Mouse (Mus musculus) kidney, embryonic 14.5 days (tissue): ENCODE results near the gene Cgnl1. TPM values are rescaled to one million over a fixed set of nuclear protein-coding genes. Genes with fewer than 3 reads are reported as not detected.
A peak's percentile ranks its signal among the peaks of the same experiment; 100 is the strongest.

Source experiments
- ATAC-seq: fragments of 200-750 bp; cut with Nextera tagmentation; 2 replicates; pipeline ENCODE4 v1.8.0; 2017; ENCODE audit warnings: moderate number of reproducible peaks, mild to moderate bottlenecking, moderate TSS enrichment, moderate library complexity; ENCODE audit not compliant: low FRiP score, low TSS enrichment
- H3K27ac ChIP-seq: fragments of 300-500 bp; sonication (generic); 2 replicates; pipeline ENCODE4 v1.5.1; 2014; ENCODE audit warnings: low read depth, mild to moderate bottlenecking, low read length, moderate library complexity, mixed read lengths
- H3K27me3 ChIP-seq: fragments of 300-500 bp; sonication (generic); 2 replicates; pipeline ENCODE4 v1.6.1; 2014; ENCODE audit warnings: mild to moderate bottlenecking, low read length; ENCODE audit not compliant: control insufficient read depth, insufficient read depth
- H3K36me3 ChIP-seq: fragments of 300-500 bp; sonication (generic); 2 replicates; pipeline ENCODE4 v1.6.1; 2014; ENCODE audit warnings: low read length, mixed read lengths; ENCODE audit not compliant: control insufficient read depth, insufficient read depth
- H3K4me1 ChIP-seq: fragments of 300-500 bp; sonication (generic); 2 replicates; pipeline ENCODE4 v1.6.1; 2014; ENCODE audit warnings: low read length, mixed read lengths; ENCODE audit not compliant: control insufficient read depth, insufficient read depth
- H3K4me2 ChIP-seq: fragments of 300-500 bp; sonication (generic); replicated peaks from 2 replicates; pipeline ENCODE4 v1.6.1; 2014; ENCODE audit warnings: low read depth, mild to moderate bottlenecking, low read length
- H3K4me3 ChIP-seq: fragments of 300-500 bp; sonication (generic); 2 replicates; pipeline ENCODE4 v1.5.1; 2014; ENCODE audit warnings: mild to moderate bottlenecking, low read length
- H3K9ac ChIP-seq: fragments of 300-500 bp; sonication (generic); 2 replicates; pipeline ENCODE4 v1.6.1; 2014; ENCODE audit warnings: low read depth, mild to moderate bottlenecking, low read length, moderate library complexity
- H3K9me3 ChIP-seq: fragments of 300-500 bp; sonication (generic); 2 replicates; pipeline ENCODE4 v1.6.1; 2016; ENCODE audit warnings: low read length; ENCODE audit not compliant: control insufficient read depth
- WGBS: fragments of 180-500 bp; shearing (Covaris S2); extraction: QIAGEN DNeasy Blood & Tissue Kit; methylation state at CpG from one replicate; pipeline ENCODE4 v1.1.7; 2014; 5-methylcytosine and 5-hydroxymethylcytosine counted together
- polyA plus RNA-seq: library from polyadenylated mRNA; unstranded; fragments of >200 nt; fragmentation: Nextera tagmentation; extraction: Ambion mirVana; gene quantifications from 2 replicates; pipeline ENCODE4 v1.2.1, GENCODE M21; 2014

Cgnl1 gene
- polyA plus RNA-seq, 1 experiment from 2014 or later, result 24.2 TPM

DNA sequence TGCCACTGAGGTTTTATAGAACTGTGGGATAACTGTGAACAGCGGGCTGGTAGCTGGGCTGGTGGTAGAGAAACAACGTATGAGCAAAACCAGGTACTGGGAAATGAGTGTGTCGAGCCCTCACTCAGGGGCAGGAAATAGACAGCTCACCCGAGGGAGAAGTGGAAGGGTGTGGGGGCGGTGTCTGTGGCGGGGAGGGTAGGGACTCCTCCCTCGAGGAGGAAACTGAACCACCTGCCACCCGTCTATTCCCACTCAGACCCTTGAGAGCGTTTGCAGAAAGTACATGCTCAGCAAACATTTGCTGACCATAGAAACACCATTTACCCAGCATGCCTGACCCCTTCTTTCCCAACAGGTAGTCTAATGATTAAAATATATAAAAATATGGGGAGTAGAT is 2.2 kb upstream of the Cgnl1 start:
- Histone ChIP-seq H3K4me3 (no peak overlapping the region), H3K27ac (no peak overlapping the region), H3K4me1 (peaks cover 4% of the 10 kb centered on the region; the same call in 1 of the 2 replicates), H3K9me3 (peaks cover 8% of the 10 kb centered on the region), H3K36me3 (no peaks in the 10 kb centered on the region), H3K9ac (no peak overlapping the region), H3K4me2 (no peak overlapping the region), H3K27me3 (no peaks in the 10 kb centered on the region)
- WGBS, result 67% methylated on average over 9 of the region's 9 CpGs
- ATAC-seq, result no peak

DNA sequence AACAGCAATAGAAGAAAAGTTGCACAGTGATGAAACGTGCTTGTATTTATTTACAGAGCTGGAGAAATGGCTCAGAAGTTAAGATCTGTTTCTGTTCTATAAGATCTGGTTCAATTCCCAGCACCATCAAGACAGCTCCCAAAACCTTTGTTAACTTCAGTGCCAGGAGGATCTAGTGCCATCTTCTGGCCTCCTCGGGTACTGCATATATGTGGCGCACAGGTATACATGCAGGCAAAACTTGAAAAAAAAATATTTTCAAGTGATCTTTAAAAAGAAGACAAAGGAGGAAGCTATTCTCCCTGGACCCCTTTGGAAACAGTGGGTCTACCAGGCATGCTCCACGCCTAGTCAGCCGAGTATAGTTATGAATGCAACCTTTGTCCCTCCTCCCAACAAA is 936 bp upstream of the Cgnl1 start:
- H3K9me3 ChIP-seq, result peaks cover 5% of the 10 kb centered on the region
- ATAC-seq, result no peak
- H3K4me1 ChIP-seq, result peaks cover 10% of the 10 kb centered on the region; the same call in 1 of the 2 replicates
- H3K4me2 ChIP-seq, result no peak overlapping the region
- H3K27ac ChIP-seq, result no peak overlapping the region
- no peaks in the 10 kb centered on the region for H3K27me3 ChIP-seq
- no peaks in the 10 kb centered on the region for H3K36me3 ChIP-seq
- H3K9ac ChIP-seq, result no peak overlapping the region
- no peak overlapping the region for H3K4me3 ChIP-seq
- 75% methylated on average over 5 of the region's 5 CpGs for WGBS

DNA sequence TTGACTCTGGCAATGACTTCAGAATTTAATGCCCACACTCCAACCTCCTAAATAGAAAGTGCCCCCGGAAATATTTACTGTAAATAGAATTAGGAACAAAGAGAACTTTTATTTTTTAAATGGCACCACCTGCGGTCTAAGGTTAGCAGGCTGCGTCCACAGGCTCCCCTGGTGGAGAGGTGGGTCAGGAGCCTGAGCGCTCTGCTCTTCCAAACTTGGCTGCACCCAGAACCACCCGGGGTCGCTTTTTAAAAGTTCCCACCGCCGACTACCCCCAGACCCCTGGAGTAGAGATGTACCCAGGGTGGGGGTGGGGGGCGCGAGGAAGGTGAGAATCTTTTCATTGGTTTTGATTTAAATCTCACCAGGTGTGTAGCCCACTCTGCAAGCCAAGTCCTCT is 918 bp downstream of the Cgnl1 start:
- WGBS, result 2% methylated on average over 10 of the region's 10 CpGs
- H3K27ac ChIP-seq, result no peak overlapping the region
- no peaks in the 10 kb centered on the region for H3K27me3 ChIP-seq
- no peaks in the 10 kb centered on the region for H3K9me3 ChIP-seq
- peak overlapping the region; percentile 69 for H3K9ac ChIP-seq
- no peaks in the 10 kb centered on the region for H3K36me3 ChIP-seq
- H3K4me2 ChIP-seq, result peak overlapping the region; percentile 85
- H3K4me1 ChIP-seq, result peaks cover 10% of the 10 kb centered on the region; the same call in 1 of the 2 replicates
- peak overlapping the region; percentile 74 for H3K4me3 ChIP-seq
- no peak; the same call in 1 of the 2 replicates for ATAC-seq

DNA sequence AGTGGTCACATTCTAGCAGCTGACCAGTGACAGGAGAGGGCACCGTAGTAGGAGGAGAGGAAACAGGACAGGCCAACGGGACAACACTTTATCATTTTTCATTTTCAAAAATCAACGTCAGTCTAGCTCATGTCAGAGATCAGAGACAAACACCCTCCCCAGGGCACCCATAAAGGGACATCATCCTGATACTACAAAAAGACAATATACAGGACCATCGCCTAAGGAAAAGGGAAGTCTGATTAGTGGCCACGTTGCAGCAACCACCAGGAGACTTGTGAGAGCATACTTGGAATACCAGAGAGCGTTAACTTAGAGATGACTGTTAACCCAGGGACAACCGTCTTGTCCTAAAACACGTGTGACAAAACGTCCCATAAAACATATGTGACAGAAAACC is 1.7 kb downstream of the Cgnl1 start:
- Histone ChIP-seq H3K36me3 (no peaks in the 10 kb centered on the region), H3K4me3 (peak overlapping the region; percentile 74; the same call in 1 of the 2 replicates), H3K27me3 (no peaks in the 10 kb centered on the region), H3K4me2 (peak overlapping the region; percentile 85), H3K9me3 (no peaks in the 10 kb centered on the region), H3K9ac (no peak overlapping the region), H3K27ac (no peak overlapping the region), H3K4me1 (peaks cover 10% of the 10 kb centered on the region; the same call in 1 of the 2 replicates)
- ATAC-seq, result no peak
- WGBS, result 22% methylated on average over 9 of the region's 9 CpGs

DNA sequence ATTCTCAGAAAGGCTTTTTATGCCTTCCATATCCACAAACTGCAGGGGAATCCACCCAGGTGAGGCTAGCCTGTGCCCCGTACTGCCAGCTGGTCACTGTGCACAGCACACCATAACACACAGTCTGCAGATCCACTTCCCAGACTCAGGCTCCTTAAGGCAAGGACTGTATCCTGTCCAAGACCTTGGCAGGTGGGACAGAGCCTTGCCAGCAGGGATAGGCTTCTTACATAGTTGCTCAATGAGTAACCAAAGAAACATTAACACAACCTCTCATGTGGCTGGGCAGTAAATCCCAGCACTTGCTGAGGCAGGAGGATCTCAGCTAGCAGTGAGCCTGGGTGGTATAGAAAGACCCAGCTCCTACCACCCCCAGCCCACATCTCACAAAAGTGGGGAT is 3.3 kb downstream of the Cgnl1 start:
- no peak for ATAC-seq

DNA sequence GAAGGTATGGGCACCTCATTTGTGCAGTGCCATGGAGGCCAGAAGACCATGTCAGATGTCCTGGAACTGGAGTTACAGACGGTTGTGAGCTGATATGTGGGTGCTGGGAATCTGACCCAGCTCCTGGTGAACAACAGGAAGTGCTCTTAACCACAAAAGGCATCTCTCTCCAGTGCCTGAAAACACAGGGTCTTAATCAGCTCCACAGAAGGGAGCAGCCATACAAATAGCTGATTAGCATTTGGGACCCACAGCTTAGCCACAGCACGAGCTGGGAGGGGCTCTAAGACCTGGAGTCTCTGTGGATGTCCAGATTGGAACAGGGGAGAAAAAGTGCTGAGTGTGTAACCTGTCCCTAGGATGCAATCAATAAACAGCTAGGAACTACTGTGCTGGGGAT is 4.5 kb downstream of the Cgnl1 start:
- no peak overlapping the region for H3K9ac ChIP-seq
- no peak overlapping the region for H3K4me2 ChIP-seq
- peaks cover 4% of the 10 kb centered on the region; the same call in 1 of the 2 replicates for H3K9me3 ChIP-seq
- H3K36me3 ChIP-seq, result no peaks in the 10 kb centered on the region
- 62% methylated on average over 2 of the region's 2 CpGs for WGBS
- no peak overlapping the region for H3K27ac ChIP-seq
- no peaks in the 10 kb centered on the region for H3K27me3 ChIP-seq
- no peak overlapping the region for H3K4me3 ChIP-seq
- no peak for ATAC-seq
- peaks cover 10% of the 10 kb centered on the region; the same call in 1 of the 2 replicates for H3K4me1 ChIP-seq

More for the DNA sequence above, 3.3 kb downstream of the Cgnl1 start:
- H3K9ac ChIP-seq, result no peak overlapping the region
- H3K27me3 ChIP-seq, result no peaks in the 10 kb centered on the region
- no peak overlapping the region for H3K27ac ChIP-seq
- H3K4me1 ChIP-seq, result peaks cover 10% of the 10 kb centered on the region; the same call in 1 of the 2 replicates
- H3K4me2 ChIP-seq, result no peak overlapping the region
- no peaks in the 10 kb centered on the region for H3K9me3 ChIP-seq
- WGBS, result 100% methylated on average over 1 of the region's 1 CpGs
- no peak overlapping the region for H3K4me3 ChIP-seq
- no peaks in the 10 kb centered on the region for H3K36me3 ChIP-seq

DNA sequence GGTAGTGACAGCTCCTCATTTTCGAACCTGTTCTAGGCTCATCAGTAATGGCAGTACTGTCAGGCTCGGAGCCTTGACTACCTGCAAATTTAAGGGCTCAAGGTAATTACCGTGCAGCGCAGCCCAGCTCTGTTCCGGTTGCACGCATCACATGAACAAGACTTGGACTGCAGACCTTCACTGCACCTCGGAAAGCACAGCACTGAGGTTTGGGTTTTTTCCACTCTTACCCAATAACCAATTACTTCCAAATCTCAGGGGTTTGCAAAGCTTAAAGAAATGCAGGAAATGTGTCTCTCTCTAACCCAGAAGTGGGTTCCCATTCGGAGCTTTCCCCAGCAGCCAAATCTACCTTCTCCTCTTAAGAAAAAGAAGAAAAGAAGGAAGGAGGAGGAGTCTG is 5.1 kb downstream of the Cgnl1 start:
- Histone ChIP-seq H3K36me3 (no peaks in the 10 kb centered on the region), H3K4me3 (no peak overlapping the region), H3K27ac (no peak overlapping the region), H3K9me3 (peaks cover 4% of the 10 kb centered on the region; the same call in 1 of the 2 replicates), H3K4me2 (no peak overlapping the region), H3K27me3 (no peaks in the 10 kb centered on the region), H3K4me1 (peaks cover 10% of the 10 kb centered on the region; the same call in 1 of the 2 replicates), H3K9ac (no peak overlapping the region)
- WGBS, result 43% methylated on average over 8 of the region's 8 CpGs
- no peak for ATAC-seq

DNA sequence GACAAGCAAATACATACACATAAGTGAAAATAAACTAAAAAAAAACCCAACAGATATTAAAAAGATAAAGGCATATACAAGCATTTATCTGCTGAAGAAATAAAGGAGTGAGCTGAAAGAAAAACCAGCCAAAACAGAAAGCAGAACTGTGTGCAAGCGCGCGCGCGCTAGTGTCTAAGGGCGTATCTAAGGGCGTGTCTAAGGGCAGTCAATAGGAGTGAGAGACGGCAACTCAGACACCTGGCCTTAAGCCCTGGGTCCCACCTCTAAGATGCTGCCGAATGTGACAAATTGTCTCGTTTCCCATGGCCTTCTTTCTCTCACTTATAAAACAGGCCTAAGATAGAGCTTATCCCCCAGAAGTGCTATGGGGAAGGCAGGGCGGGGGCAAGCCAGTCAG is 6.9 kb downstream of the Cgnl1 start:
- Histone ChIP-seq H3K9ac (no peak overlapping the region), H3K9me3 (peaks cover 4% of the 10 kb centered on the region; the same call in 1 of the 2 replicates), H3K4me2 (no peak overlapping the region), H3K27ac (no peak overlapping the region), H3K36me3 (no peaks in the 10 kb centered on the region), H3K4me3 (no peak overlapping the region), H3K27me3 (no peaks in the 10 kb centered on the region), H3K4me1 (peaks cover 26% of the 10 kb centered on the region)
- no peak for ATAC-seq
- 62% methylated on average over 11 of the region's 11 CpGs for WGBS

DNA sequence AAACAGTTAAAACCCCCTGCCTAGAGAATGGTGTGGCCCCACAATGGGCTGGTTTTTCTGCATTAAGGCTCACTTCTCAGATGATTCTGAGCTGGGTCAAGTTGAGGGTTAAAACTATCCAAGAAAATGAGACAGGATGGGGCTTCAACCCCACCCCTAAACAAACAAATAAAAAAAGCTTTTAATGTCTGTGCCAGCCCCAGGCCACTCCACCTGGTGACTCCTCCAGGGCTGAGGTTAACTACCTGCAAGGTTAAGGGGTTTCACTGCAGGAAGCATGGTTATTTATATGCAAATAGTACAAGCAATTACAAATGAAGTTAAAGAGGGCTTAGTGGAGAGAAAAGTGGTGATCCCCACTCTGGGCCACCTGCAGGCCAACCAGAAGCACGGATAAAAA is 8.1 kb downstream of the Cgnl1 start:
- WGBS, result 7% methylated on average over 1 of the region's 1 CpGs
- no peak overlapping the region for H3K4me3 ChIP-seq
- H3K36me3 ChIP-seq, result no peaks in the 10 kb centered on the region
- peaks cover 4% of the 10 kb centered on the region; the same call in 1 of the 2 replicates for H3K9me3 ChIP-seq
- no peak for ATAC-seq
- H3K9ac ChIP-seq, result no peak overlapping the region
- H3K4me2 ChIP-seq, result no peak overlapping the region
- H3K27ac ChIP-seq, result no peak overlapping the region
- H3K27me3 ChIP-seq, result no peaks in the 10 kb centered on the region
- peaks cover 30% of the 10 kb centered on the region for H3K4me1 ChIP-seq
